Mouse (Mus musculus) thymus, postnatal 4 days (tissue): ENCODE results near the gene Gkn2.

Experiments
- DNase-seq: peaks from one replicate; pipeline ENCODE4 v3.0.0; 2021

Gene Gkn2

DNA sequence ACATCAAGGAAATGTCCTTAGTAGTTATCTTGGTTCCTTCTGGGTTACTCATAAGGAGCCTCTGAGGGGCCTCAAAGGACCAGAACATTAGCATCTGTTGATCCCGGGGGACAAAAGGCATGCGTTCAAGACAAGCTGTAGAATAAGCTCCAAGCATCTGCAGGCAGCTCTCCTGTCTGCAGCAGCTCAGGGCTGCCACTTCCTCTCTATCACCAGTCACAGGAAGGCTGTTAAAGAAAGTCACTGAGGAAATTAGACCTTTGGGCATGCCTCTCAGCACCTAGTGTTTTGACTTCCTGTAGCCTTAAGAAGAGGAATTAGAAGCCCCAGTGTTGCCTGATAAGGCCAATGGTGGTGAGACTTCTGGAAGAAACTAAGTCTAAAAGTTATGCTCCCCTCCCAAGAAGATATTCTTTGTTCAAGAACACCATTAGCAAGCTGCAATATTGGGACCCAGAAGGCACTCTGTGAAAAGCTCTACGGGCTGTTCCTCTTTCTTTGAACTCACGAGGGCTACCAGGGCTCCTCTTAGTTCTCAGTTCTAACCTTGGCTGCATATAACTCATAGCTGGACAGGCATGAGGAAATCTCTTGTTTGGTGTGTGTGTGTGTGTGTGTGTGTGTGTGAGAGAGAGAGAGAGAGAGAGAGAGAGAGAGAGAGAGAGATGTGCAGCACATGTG, 26.9 kb downstream of the Gkn2 start:
- peak; percentile 61 for DNase-seq

GRCm38 (mm10) chr6:87401456-87401855, 28.3 kb downstream of the Gkn2 start:
- no peak for DNase-seq

- no peak for DNase-seq
Measured at GRCm38 (mm10) chr6:87412011-87412410, 38.9 kb downstream of the Gkn2 start.

GRCm38 (mm10) chr6:87422304-87422703, 49.1 kb downstream of the Gkn2 start:
- DNase-seq: no peak

DNA sequence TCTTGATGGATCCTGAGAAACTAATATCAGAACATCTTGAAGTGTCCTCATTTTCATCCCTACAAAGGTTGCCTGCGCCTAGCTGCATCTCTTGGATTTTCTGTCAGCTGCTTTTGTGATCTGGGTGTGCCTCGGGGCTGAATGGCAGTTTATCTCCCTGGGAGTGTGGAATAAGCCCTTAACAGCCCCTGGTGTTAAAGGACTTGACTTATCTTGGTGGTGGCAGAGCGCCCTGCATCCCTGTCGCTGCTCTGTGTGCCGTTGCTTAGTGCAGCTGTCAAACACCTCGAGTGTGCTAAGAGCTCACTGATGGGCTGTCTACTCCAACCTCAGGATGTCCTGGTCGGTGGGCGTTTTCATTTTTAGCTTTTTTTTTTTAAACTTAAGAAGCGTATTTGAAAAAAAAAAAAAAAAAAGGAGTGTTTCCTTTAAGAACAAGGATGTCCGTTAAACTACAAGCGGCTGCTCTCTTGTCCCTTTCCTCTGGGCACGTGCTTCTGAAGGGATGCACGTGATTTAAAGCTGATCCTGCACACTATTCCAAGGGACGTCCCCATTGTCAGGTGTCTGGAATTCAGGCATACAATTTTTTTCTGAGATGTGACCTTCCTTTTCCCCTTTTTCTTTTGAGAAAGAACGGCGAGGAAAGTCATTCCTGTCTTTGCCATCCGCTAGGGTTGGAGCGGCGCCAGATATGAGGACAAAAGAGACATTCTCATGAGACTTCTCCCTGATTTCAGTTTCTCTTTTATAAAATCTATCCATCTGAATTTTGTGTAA, 51.1 kb downstream of the Gkn2 start:
- DNase-seq: no peak

GRCm38 (mm10) chr6:87426954-87427353, 53.8 kb downstream of the Gkn2 start:
- DNase-seq: no peak

DNA sequence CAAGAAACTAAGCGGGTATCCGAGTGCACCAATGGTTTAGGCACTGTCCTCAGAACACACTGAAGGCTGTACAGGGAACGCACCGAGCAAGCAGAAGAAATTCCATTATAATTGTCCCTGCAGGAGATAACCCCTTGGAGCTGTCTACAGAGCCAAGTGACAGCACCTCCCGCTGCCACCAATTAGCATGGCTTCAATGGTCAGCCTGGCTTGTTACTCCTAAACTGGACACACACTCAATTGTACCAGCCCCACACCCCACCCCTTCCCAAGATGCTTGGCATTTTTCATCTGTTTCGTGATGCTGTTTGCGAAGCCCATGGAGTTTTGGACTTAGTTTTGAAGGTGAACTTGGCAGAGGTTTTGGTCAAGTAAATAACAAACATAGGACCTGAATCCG, 54.5 kb downstream of the Gkn2 start:
- DNase-seq: no peak

- no peak for DNase-seq
Measured at GRCm38 (mm10) chr6:87428487-87429044, 55.4 kb downstream of the Gkn2 start, which contains the start of gene Bmp10. Gene Bmp10, plus strand, starts transcription at chr6:87428994.
